In the genomic region with DNA sequence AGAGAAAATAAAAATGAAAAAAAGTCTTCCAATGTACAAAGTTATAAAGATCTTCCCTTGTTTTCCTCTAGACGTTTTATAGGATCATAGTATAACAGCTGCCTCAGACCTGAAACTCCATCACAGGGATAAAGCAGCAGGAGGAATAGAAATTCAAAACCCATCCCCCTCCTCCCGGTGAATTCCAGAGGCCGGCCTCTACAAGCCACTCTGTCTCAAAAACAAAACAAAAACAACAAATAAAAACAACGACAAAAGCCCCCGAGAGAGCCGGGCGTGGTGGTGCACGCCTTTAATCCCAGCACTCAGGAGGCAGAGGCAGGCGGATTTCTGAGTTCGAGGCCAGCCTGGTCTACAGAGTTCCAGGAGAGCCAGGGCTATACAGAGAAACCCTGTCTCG, we compare ENCODE assay signal across 12 mouse cellular contexts. TPM values are rescaled to one million over a fixed set of nuclear protein-coding genes. Genes with fewer than 3 reads are reported as not detected.
DNase-seq lines count a peak whose midpoint lies in the region; ATAC-seq and TF ChIP-seq lines count a peak whose summit lies in the region.
"Had no signal": no experiment of that assay in that cellular context is flagged by ENCODE, and none has a peak within 500 bp of the region (broad histone marks: within the 10 kb centered on the region; RNA-seq: fewer than 3 reads in every experiment).

No protein-coding gene starts in this region.

- no peak overlapping the region for H3K27ac ChIP-seq in hindbrain, embryonic 14.5 days
- H3K27ac ChIP-seq in hindbrain, embryonic 16.5 days (ENCODE audit: low read depth, low read length) = no peak overlapping the region
- no peak overlapping the region; the same call in 1 of the 2 replicates for H3K27ac ChIP-seq in MEL (ENCODE audit: control insufficient read depth, low read depth, low read length)
- peak overlapping the region; percentile 69 for H3K27ac ChIP-seq in liver, embryonic 14.5 days
- H3K27ac ChIP-seq: embryonic facial prominence, embryonic 12.5 days had no signal

- no peaks in the 10 kb centered on the region; the same call in 1 of the 2 replicates for H3K27me3 ChIP-seq in hindbrain, embryonic 14.5 days (ENCODE audit: control insufficient read depth, insufficient read depth, low read length)
- no peaks in the 10 kb centered on the region for H3K27me3 ChIP-seq in hindbrain, embryonic 16.5 days (replicated peaks; ENCODE audit: control insufficient read depth, insufficient read depth, low read length)
- H3K27me3 ChIP-seq in MEL (ENCODE audit: control insufficient read depth in 1 of 2, insufficient read depth in 2 of 2, low read length in 2 of 2) = no peaks in the 10 kb centered on the region
- H3K27me3 ChIP-seq in liver, embryonic 14.5 days (ENCODE audit: control insufficient read depth, insufficient read depth, low read length) = no peaks in the 10 kb centered on the region; the same call in 1 of the 2 replicates

- TF ChIP-seq EP300 in MEL (IDR thresholded peaks at IDR 0.05; ENCODE audit: low read depth in 1 of 2, low read length in 2 of 2) = no peak
- no peak for TF ChIP-seq EP300 in liver, embryonic 14.5 days (IDR thresholded peaks at IDR 0.05; ENCODE audit: low read depth)

- TF ChIP-seq RAD21 in MEL (IDR thresholded peaks at IDR 0.05; ENCODE audit: low read depth, low read length) = no peak

- 75% methylated on average over 11 of the region's 11 CpGs for WGBS in hindbrain, embryonic 14.5 days
- WGBS in hindbrain, embryonic 16.5 days = 76% methylated on average over 11 of the region's 11 CpGs
- 61% methylated on average over 11 of the region's 11 CpGs for WGBS in liver, embryonic 14.5 days (ENCODE audit: insufficient replicate concordance)

- no peak for TF ChIP-seq POLR2A in MEL (IDR thresholded peaks at IDR 0.05; ENCODE audit: control insufficient read depth in 1 of 2, insufficient read depth in 1 of 2, low read depth in 1 of 2, low read length in 2 of 2, poor library complexity in 1 of 2)

- peak overlapping the region; percentile 93; the same call in 1 of the 2 replicates for H3K9ac ChIP-seq in hindbrain, embryonic 14.5 days
- H3K9ac ChIP-seq in hindbrain, embryonic 16.5 days (ENCODE audit: low read depth, low read length) = no peak overlapping the region
- H3K9ac ChIP-seq in MEL (ENCODE audit: control insufficient read depth, low read depth, low read length, poor library complexity, severe bottlenecking) = peak overlapping the region; percentile 99
- H3K9ac ChIP-seq in liver, embryonic 14.5 days (replicated peaks) = peak overlapping the region; percentile 92; the same call in 1 of the 2 replicates

- H3K4me3 ChIP-seq in hindbrain, embryonic 14.5 days (replicated peaks; ENCODE audit: low read length) = no peak overlapping the region
- H3K4me3 ChIP-seq in hindbrain, embryonic 16.5 days (ENCODE audit: low read length) = no peak overlapping the region
- H3K4me3 ChIP-seq in MEL (ENCODE audit: control insufficient read depth in 1 of 2, insufficient read depth in 1 of 2, low read depth in 2 of 2, low read length in 2 of 2) = peak overlapping the region in 1 of 2 experiments; percentile 91; a peak in 3 of 4 replicates
- H3K4me3 ChIP-seq in liver, embryonic 14.5 days (ENCODE audit: insufficient read depth in 1 of 2, low read depth in 2 of 2, low read length in 2 of 2) = no peak overlapping the region

- H3K9me3 ChIP-seq in hindbrain, embryonic 14.5 days (ENCODE audit: control insufficient read depth, low read length) = no peaks in the 10 kb centered on the region
- H3K9me3 ChIP-seq in hindbrain, embryonic 16.5 days (ENCODE audit: control insufficient read depth, low read length) = no peaks in the 10 kb centered on the region; the same call in 1 of the 2 replicates
- H3K9me3 ChIP-seq in MEL (replicated peaks; ENCODE audit: insufficient read depth, low read length) = no peaks in the 10 kb centered on the region
- peaks cover 4% of the 10 kb centered on the region for H3K9me3 ChIP-seq in liver, embryonic 14.5 days (ENCODE audit: control insufficient read depth, low read length)
- H3K9me3 ChIP-seq: embryonic facial prominence, embryonic 12.5 days had no signal

- H3K79me2 ChIP-seq in MEL (ENCODE audit: control insufficient read depth, insufficient read depth, low read length, poor library complexity) = peaks cover 28% of the 10 kb centered on the region

- no peak for TF ChIP-seq CTCF in MEL (IDR thresholded peaks at IDR 0.05 in 2 of 3, conservative IDR thresholded peaks at IDR 0.05 in 1 of 3; ENCODE audit: control insufficient read depth in 1 of 3, insufficient read depth in 1 of 3, low read depth in 2 of 3, low read length in 3 of 3, poor library complexity in 1 of 3, severe bottlenecking in 1 of 3)
- no peak for TF ChIP-seq CTCF in liver, embryonic 14.5 days (IDR thresholded peaks at IDR 0.05; ENCODE audit: low read depth)

- DNase-seq in cerebellum, adult 9-10 months = peak; percentile 41
- DNase-seq in cerebellum, postnatal 25 days = no peak
- DNase-seq in hindbrain, embryonic 14.5 days (ENCODE audit: low spot score) = no peak
- DNase-seq in MEL (ENCODE audit: low read depth, low spot score) = no peak
- no peak for DNase-seq in liver, embryonic 14.5 days (ENCODE audit: low read depth in 3 of 3, low spot score in 3 of 3)
- no peak for DNase-seq in thymus, postnatal 0 days (ENCODE audit: low spot score)
- no peak for DNase-seq in lung, postnatal 10 days
- DNase-seq: kidney, adult 8-10 months; spleen, adult 18-20 months had no signal

- no peaks in the 10 kb centered on the region for H3K36me3 ChIP-seq in hindbrain, embryonic 14.5 days (replicated peaks; ENCODE audit: control insufficient read depth, insufficient read depth)
- no peaks in the 10 kb centered on the region for H3K36me3 ChIP-seq in hindbrain, embryonic 16.5 days (ENCODE audit: control insufficient read depth, insufficient read depth, low read length)
- H3K36me3 ChIP-seq in MEL (ENCODE audit: control insufficient read depth in 1 of 2, insufficient read depth in 2 of 2, low read length in 2 of 2) = peaks cover 0 to 20% of the 10 kb centered on the region in 2 experiments; a peak in 2 of 4 replicates
- no peaks in the 10 kb centered on the region for H3K36me3 ChIP-seq in liver, embryonic 14.5 days (replicated peaks; ENCODE audit: control insufficient read depth, insufficient read depth, low read depth)
- H3K36me3 ChIP-seq: embryonic facial prominence, embryonic 12.5 days had no signal

- peaks cover 9% of the 10 kb centered on the region; the same call in 1 of the 2 replicates for H3K4me1 ChIP-seq in hindbrain, embryonic 14.5 days (replicated peaks; ENCODE audit: control insufficient read depth, insufficient read depth, low read length)
- peaks cover 12% of the 10 kb centered on the region for H3K4me1 ChIP-seq in hindbrain, embryonic 16.5 days (ENCODE audit: control insufficient read depth, insufficient read depth, low read depth, low read length)
- H3K4me1 ChIP-seq in MEL (ENCODE audit: control insufficient read depth in 1 of 2, insufficient read depth in 2 of 2, low read length in 2 of 2) = peaks cover 12 to 28% of the 10 kb centered on the region in 2 experiments
- H3K4me1 ChIP-seq in liver, embryonic 14.5 days (replicated peaks; ENCODE audit: control insufficient read depth in 2 of 2, insufficient read depth in 2 of 2, low read length in 1 of 2) = peaks cover 28 to 35% of the 10 kb centered on the region in 2 experiments

- peak overlapping the region; percentile 66 for H3K4me2 ChIP-seq in hindbrain, embryonic 14.5 days (replicated peaks)
- no peak overlapping the region for H3K4me2 ChIP-seq in hindbrain, embryonic 16.5 days (ENCODE audit: low read length)
- H3K4me2 ChIP-seq in liver, embryonic 14.5 days (ENCODE audit: low read depth) = peak overlapping the region; percentile 96

- ATAC-seq in hindbrain, embryonic 14.5 days (ENCODE audit: low FRiP score) = no peak
- no peak for ATAC-seq in hindbrain, embryonic 16.5 days
- ATAC-seq in liver, embryonic 14.5 days (ENCODE audit: insufficient read depth) = no peak

TF ChIP-seq in MEL, 35 proteins besides CTCF, POLR2A, EP300 and RAD21 (continues in another document):
- TF ChIP-seq CHD2 (IDR thresholded peaks at IDR 0.05; ENCODE audit: low read length) (no peak), BHLHE40 (IDR thresholded peaks at IDR 0.05; ENCODE audit: borderline replicate concordance, low read depth, low read length) (no peak), ETS1 (IDR thresholded peaks at IDR 0.05; ENCODE audit: low read depth, low read length) (no peak)

RNA-seq across cellular contexts. Expression of gene Syngr1, which starts 1.0 kb away (rescaled TPM):
- polyA plus RNA-seq in hindbrain, embryonic 14.5 days (2014; fragmentation: Nextera tagmentation; extraction: Ambion mirVana) = 37.0 and 38.7 TPM in 2 replicates
- 78.6 and 80.3 TPM in 2 replicates for polyA plus RNA-seq in hindbrain, embryonic 16.5 days (2015; fragmentation: Nextera tagmentation; extraction: Ambion mirVana)
- 93.7 and 105 TPM in 2 replicates for total RNA-seq in MEL (2012; rRNA removed)
- 100 to 1,000 TPM in 1 of 2 experiments, not detected in 1; 115 TPM for polyA plus RNA-seq in MEL (2012; ENCODE audit: insufficient read depth in 1 of 2, insufficient read length in 2 of 2, low read depth in 1 of 2, low replicate concordance in 2 of 2, missing spikeins in 1 of 2)
- polyA plus RNA-seq in liver, embryonic 14.5 days (2012; rRNA removed) = 10.4 and 12.0 TPM in 2 replicates
- polyA plus RNA-seq in liver, embryonic 14.5 days (2014; fragmentation: Nextera tagmentation; extraction: Ambion mirVana) = 14.4 and 17.3 TPM in 2 replicates
- polyA plus RNA-seq in thymus, postnatal 0 days (2015; fragmentation: Nextera tagmentation; extraction: Ambion mirVana) = 74.1 and 74.5 TPM in 2 replicates
- total RNA-seq: monocyte, adult 5-6 weeks had no signal

RNA-seq across cellular contexts. Expression of gene Rpl3, which starts 1.5 kb away (rescaled TPM):
- polyA plus RNA-seq in hindbrain, embryonic 14.5 days (2014; fragmentation: Nextera tagmentation; extraction: Ambion mirVana) = 685 and 734 TPM in 2 replicates
- 523 and 556 TPM in 2 replicates for polyA plus RNA-seq in hindbrain, embryonic 16.5 days (2015; fragmentation: Nextera tagmentation; extraction: Ambion mirVana)
- total RNA-seq in MEL (2012; rRNA removed) = 1,686 and 1,722 TPM in 2 replicates
- 1,000 to 10,000 TPM in 1 of 2 experiments, 100 to 1,000 TPM in 1; 543 to 1,096 TPM for polyA plus RNA-seq in MEL (2012; ENCODE audit: insufficient read depth in 1 of 2, insufficient read length in 2 of 2, low read depth in 1 of 2, low replicate concordance in 2 of 2, missing spikeins in 1 of 2)
- polyA plus RNA-seq in liver, embryonic 14.5 days (2012; rRNA removed) = 530 and 765 TPM in 2 replicates
- 774 and 804 TPM in 2 replicates for polyA plus RNA-seq in liver, embryonic 14.5 days (2014; fragmentation: Nextera tagmentation; extraction: Ambion mirVana)
- polyA plus RNA-seq in thymus, postnatal 0 days (2015; fragmentation: Nextera tagmentation; extraction: Ambion mirVana) = 1,085 and 1,101 TPM in 2 replicates

RNA-seq across cellular contexts. Expression of gene Tab1, which starts 42.8 kb away (rescaled TPM):
- polyA plus RNA-seq in hindbrain, embryonic 14.5 days (2014; fragmentation: Nextera tagmentation; extraction: Ambion mirVana) = 32.2 and 36.1 TPM in 2 replicates
- 37.1 and 39.9 TPM in 2 replicates for polyA plus RNA-seq in hindbrain, embryonic 16.5 days (2015; fragmentation: Nextera tagmentation; extraction: Ambion mirVana)
- total RNA-seq in MEL (2012; rRNA removed) = 18.2 and 23.3 TPM in 2 replicates
- polyA plus RNA-seq in MEL (2012; ENCODE audit: insufficient read depth in 1 of 2, insufficient read length in 2 of 2, low read depth in 1 of 2, low replicate concordance in 2 of 2, missing spikeins in 1 of 2) = 10 to 100 TPM in 1 of 2 experiments, not detected in 1; 31.1 TPM
- 11.2 and 11.9 TPM in 2 replicates for polyA plus RNA-seq in liver, embryonic 14.5 days (2012; rRNA removed)
- 9.4 and 10.8 TPM in 2 replicates for polyA plus RNA-seq in liver, embryonic 14.5 days (2014; fragmentation: Nextera tagmentation; extraction: Ambion mirVana)
- polyA plus RNA-seq in thymus, postnatal 0 days (2015; fragmentation: Nextera tagmentation; extraction: Ambion mirVana) = 37.3 and 38.2 TPM in 2 replicates
